Comparison of ENCODE assay signal across 23 mouse cellular contexts in the genomic region with DNA sequence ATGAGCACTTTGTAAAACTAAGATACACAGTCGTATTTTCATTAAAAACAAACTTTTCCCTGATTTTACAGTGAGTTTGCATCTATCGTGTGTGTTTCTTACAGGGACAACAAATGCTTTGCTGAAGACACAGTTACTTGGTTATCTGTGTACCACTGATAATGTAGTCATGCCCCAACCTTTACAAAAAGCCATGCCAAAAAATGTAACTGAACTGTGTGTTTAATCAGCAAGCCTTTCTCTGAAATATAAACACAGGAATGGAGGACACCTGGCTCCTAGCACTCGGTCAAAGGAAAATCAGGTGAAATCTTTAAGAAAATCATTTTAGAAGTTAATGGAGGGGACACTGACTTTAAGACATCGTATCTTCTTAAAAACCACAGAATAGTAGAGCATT.
"Had no signal": no experiment of that assay in that cellular context is flagged by ENCODE, and none has a peak within 500 bp of the region (broad histone marks: within the 10 kb centered on the region; RNA-seq: fewer than 3 reads in every experiment).

No protein-coding gene starts in this region.

- DNase-seq: gastrocnemius, adult 2 months; gastrocnemius, postnatal 10 days; gastrocnemius, postnatal 25 days; heart, adult 18-20 months; heart, postnatal 14 days; heart, postnatal 36 days; kidney, adult 18-20 months; kidney, adult 8-10 months; kidney, postnatal 10 days; kidney, postnatal 25 days; kidney, postnatal 4 days; left cerebral cortex, postnatal 4 days had no signal

- H3K4me3 ChIP-seq: gastrocnemius, adult 2 months; heart, embryonic 13.5 days; heart, embryonic 15.5 days; hindbrain, embryonic 13.5 days; hindbrain, embryonic 15.5 days; layer of hippocampus, adult 2 months; limb, embryonic 13.5 days; limb, embryonic 15.5 days; liver, embryonic 12.5 days had no signal

- H3K9ac ChIP-seq: heart, embryonic 13.5 days; heart, embryonic 15.5 days; hindbrain, embryonic 13.5 days; hindbrain, embryonic 15.5 days; limb, embryonic 13.5 days; limb, embryonic 15.5 days; liver, embryonic 12.5 days had no signal

- H3K9me3 ChIP-seq: heart, embryonic 13.5 days; heart, embryonic 15.5 days; hindbrain, embryonic 13.5 days; hindbrain, embryonic 15.5 days; limb, embryonic 13.5 days; limb, embryonic 15.5 days; liver, embryonic 12.5 days had no signal

- H3K4me2 ChIP-seq: heart, embryonic 11.5 days; heart, embryonic 13.5 days; heart, embryonic 15.5 days; hindbrain, embryonic 13.5 days; hindbrain, embryonic 15.5 days; limb, embryonic 13.5 days; limb, embryonic 15.5 days; liver, embryonic 12.5 days had no signal

- ATAC-seq: hindbrain, postnatal 0 days; intestine, postnatal 0 days; liver, embryonic 12.5 days had no signal

- H3K27me3 ChIP-seq: heart, embryonic 13.5 days; heart, embryonic 15.5 days; hindbrain, embryonic 13.5 days; hindbrain, embryonic 15.5 days; limb, embryonic 13.5 days; limb, embryonic 15.5 days; liver, embryonic 12.5 days had no signal

- H3K27ac ChIP-seq: gastrocnemius, adult 2 months; heart, embryonic 13.5 days; hindbrain, embryonic 13.5 days; hindbrain, embryonic 15.5 days; hindbrain, postnatal 0 days; layer of hippocampus, adult 2 months; limb, embryonic 13.5 days; limb, embryonic 15.5 days; liver, embryonic 12.5 days had no signal

- H3K36me3 ChIP-seq: heart, embryonic 13.5 days; heart, embryonic 15.5 days; hindbrain, embryonic 13.5 days; hindbrain, embryonic 15.5 days; limb, embryonic 13.5 days; limb, embryonic 15.5 days; liver, embryonic 12.5 days had no signal

- H3K4me1 ChIP-seq: hindbrain, embryonic 13.5 days; hindbrain, embryonic 15.5 days; limb, embryonic 13.5 days; limb, embryonic 15.5 days; liver, embryonic 12.5 days had no signal
